Mouse (Mus musculus) regulatory T cell (primary cell): ENCODE results near the gene Cbx4.
"Not testable (repeated sequence)": the region's sequence is repeated elsewhere in the genome, so short reads cannot be mapped to it uniquely, and the experiment has no call there.

Experiments
- in situ Hi-C: fragments of 300-600 bp; cut with MboI, MseI; formaldehyde crosslinking; loops from one replicate; pipeline ENCODE4 v1.15.1; 2025; ENCODE audit warnings: high pct_unique_total_duplicates

The Cbx4 gene

GRCm38 (mm10) chr11:119111345-119111744 is 25.3 kb upstream of the Cbx4 start:
- in situ Hi-C loops: no loop called here

GRCm38 (mm10) chr11:119109415-119110071 is 23.5 kb upstream of the Cbx4 start:
- in situ Hi-C loops: no loop called here

GRCm38 (mm10) chr11:119108573-119109263 is 22.7 kb upstream of the Cbx4 start:
- in situ Hi-C loops: no loop called here

GRCm38 (mm10) chr11:119106289-119106688 is 20.3 kb upstream of the Cbx4 start:
- in situ Hi-C loops: no loop called here

GRCm38 (mm10) chr11:119105748-119106147 is 19.7 kb upstream of the Cbx4 start:
- in situ Hi-C loops: no loop called here

- in situ Hi-C loops: no loop called here
These were observed 19.1 kb upstream of the Cbx4 start for GRCm38 (mm10) chr11:119105071-119105609.

GRCm38 (mm10) chr11:119103991-119104390 is 18.0 kb upstream of the Cbx4 start:
- in situ Hi-C loops: no loop called here

GRCm38 (mm10) chr11:119100355-119100754 is 14.3 kb upstream of the Cbx4 start:
- in situ Hi-C loops: not testable (repeated sequence)

GRCm38 (mm10) chr11:119098202-119098601 is 12.2 kb upstream of the Cbx4 start:
- in situ Hi-C loops: loop anchor here (5.0 kb wide), 1 partner anchor 86 kb away; no protein-coding TSS in a partner anchor

GRCm38 (mm10) chr11:119095441-119095840 is 9.4 kb upstream of the Cbx4 start:
- in situ Hi-C loops: loop anchor here (5.0 kb wide), 1 partner anchor 83 kb away; no protein-coding TSS in a partner anchor

- in situ Hi-C loops: loop anchor here (5.0 kb wide), 2 partner anchors 34 to 94 kb away; no protein-coding TSS in a partner anchor
These were observed 7.3 kb upstream of the Cbx4 start for GRCm38 (mm10) chr11:119093322-119093721.

- in situ Hi-C loops: loop anchor here (5.0 kb wide), 2 partner anchors 35 to 95 kb away; no protein-coding TSS in a partner anchor
These were observed 6.3 kb upstream of the Cbx4 start for GRCm38 (mm10) chr11:119092286-119092685.

GRCm38 (mm10) chr11:119091598-119091991 is 5.6 kb upstream of the Cbx4 start:
- in situ Hi-C loops: loop anchor here (5.0 kb wide), 2 partner anchors 36 to 96 kb away; no protein-coding TSS in a partner anchor

GRCm38 (mm10) chr11:119090961-119091597 is 5.1 kb upstream of the Cbx4 start:
- in situ Hi-C loops: loop anchor here (5.0 kb wide), 2 partner anchors 36 to 96 kb away; no protein-coding TSS in a partner anchor

GRCm38 (mm10) chr11:119090076-119090960 is 4.3 kb upstream of the Cbx4 start:
- in situ Hi-C loops: loop anchor here (5.0 kb wide), 2 partner anchors 37 to 97 kb away; no protein-coding TSS in a partner anchor

- in situ Hi-C loops: loop anchor here (5.0 kb wide), 3 partner anchors 37 to 98 kb away; no protein-coding TSS in a partner anchor
These were observed 3.4 kb upstream of the Cbx4 start for GRCm38 (mm10) chr11:119089235-119090075.

- in situ Hi-C loops: loop anchor here (5.0 kb wide), 1 partner anchor 36 kb away; no protein-coding TSS in a partner anchor
These were observed 2.6 kb upstream of the Cbx4 start for GRCm38 (mm10) chr11:119088391-119089234.

GRCm38 (mm10) chr11:119087301-119088082 is 1.5 kb upstream of the Cbx4 start:
- in situ Hi-C loops: loop anchor here (5.0 kb wide), 1 partner anchor 35 kb away; no protein-coding TSS in a partner anchor
